Mouse (Mus musculus): ENCODE measurements around the gene Tollip. TPM values are rescaled to one million over a fixed set of nuclear protein-coding genes. Genes with fewer than 3 reads are reported as not detected.

Tollip gene
- 100 to 1,000 TPM; 118 to 120 TPM for total RNA-seq (2021)
- long read RNA-seq, transcript Tollip-201 (6 exons, 3,788 nt), result major isoform, 220 of 258 reads
- long read RNA-seq, transcript Tollip-203 (7 exons, 1,892 nt), result minor isoform, 13 of 258 reads
- long read RNA-seq, partial matches to known transcripts, result 9 of 258 reads
- long read RNA-seq, other reads (novel, unspliced or antisense), result 16 of 258 reads

- DNase-seq (ENCODE audit: low spot score in 2 of 2), result no peak
These were observed at the start of gene Tollip for GRCm38 (mm10) chr7:141918407-141918806. Tollip (minus strand) TSS chr7:141918507.

GRCm38 (mm10) chr7:141966281-141966680 is 48.0 kb upstream of the Tollip start:
- no peak for DNase-seq (ENCODE audit: low spot score in 2 of 2)

GRCm38 (mm10) chr7:141962521-141962920 is 44.2 kb upstream of the Tollip start:
- DNase-seq (ENCODE audit: low spot score in 2 of 2), result no peak

- no peak for DNase-seq (ENCODE audit: low spot score in 2 of 2)
These were observed 43.2 kb upstream of the Tollip start for GRCm38 (mm10) chr7:141961491-141961890.

GRCm38 (mm10) chr7:141960926-141961325 is 42.6 kb upstream of the Tollip start:
- no peak for DNase-seq (ENCODE audit: low spot score in 2 of 2)

GRCm38 (mm10) chr7:141959133-141959532 is 40.8 kb upstream of the Tollip start:
- no peak for DNase-seq (ENCODE audit: low spot score in 2 of 2)

GRCm38 (mm10) chr7:141958211-141958610 is 39.9 kb upstream of the Tollip start:
- DNase-seq (ENCODE audit: low spot score in 2 of 2), result no peak

- no peak for DNase-seq (ENCODE audit: low spot score in 2 of 2)
These were observed 39.3 kb upstream of the Tollip start for GRCm38 (mm10) chr7:141957524-141958051.

GRCm38 (mm10) chr7:141956174-141956566 is 37.9 kb upstream of the Tollip start:
- DNase-seq (ENCODE audit: low spot score in 2 of 2), result peak; percentile 44 to 71

- peak in 1 of 2 experiments; percentile 71 for DNase-seq (ENCODE audit: low spot score in 2 of 2)
These were observed 37.4 kb upstream of the Tollip start for GRCm38 (mm10) chr7:141955565-141956173.

GRCm38 (mm10) chr7:141953616-141954015 is 35.3 kb upstream of the Tollip start:
- DNase-seq (ENCODE audit: low spot score in 2 of 2), result no peak

GRCm38 (mm10) chr7:141952920-141953319 is 34.6 kb upstream of the Tollip start:
- DNase-seq (ENCODE audit: low spot score in 2 of 2), result no peak

GRCm38 (mm10) chr7:141951821-141952220 is 33.5 kb upstream of the Tollip start:
- no peak for DNase-seq (ENCODE audit: low spot score in 2 of 2)

GRCm38 (mm10) chr7:141950104-141951013 is 32.1 kb upstream of the Tollip start:
- peak in 1 of 2 experiments; percentile 59 for DNase-seq (ENCODE audit: low spot score in 2 of 2)

GRCm38 (mm10) chr7:141949799-141950103 is 31.4 kb upstream of the Tollip start:
- no peak for DNase-seq (ENCODE audit: low spot score in 2 of 2)

GRCm38 (mm10) chr7:141948906-141949798 is 30.8 kb upstream of the Tollip start, which contains the start of gene Brsk2:
Brsk2 (plus strand) TSS chr7:141949751.
- DNase-seq (ENCODE audit: low spot score in 2 of 2), result peak; percentile 96 to 99

GRCm38 (mm10) chr7:141948045-141948444 is 29.7 kb upstream of the Tollip start:
- DNase-seq (ENCODE audit: low spot score in 2 of 2), result no peak

- no peak for DNase-seq (ENCODE audit: low spot score in 2 of 2)
These were observed 29.2 kb upstream of the Tollip start for GRCm38 (mm10) chr7:141947512-141947911.

GRCm38 (mm10) chr7:141945927-141946326 is 27.6 kb upstream of the Tollip start:
- DNase-seq (ENCODE audit: low spot score in 2 of 2), result peak; percentile 79 to 91

GRCm38 (mm10) chr7:141943444-141943843 is 25.1 kb upstream of the Tollip start:
- DNase-seq (ENCODE audit: low spot score in 2 of 2), result peak in 1 of 2 experiments; percentile 63

- DNase-seq (ENCODE audit: low spot score in 2 of 2), result no peak
These were observed 16.6 kb upstream of the Tollip start for GRCm38 (mm10) chr7:141934951-141935350.

Measured in layer of hippocampus, adult 18-20 months (tissue).